Mouse (Mus musculus): ENCODE data around the gene Atg4b. TPM values are rescaled to one million over a fixed set of nuclear protein-coding genes. Genes with fewer than 3 reads are reported as not detected.

The Atg4b gene
- polyA plus RNA-seq, 1 experiment from 2014 or later, result 66.7 TPM

DNA sequence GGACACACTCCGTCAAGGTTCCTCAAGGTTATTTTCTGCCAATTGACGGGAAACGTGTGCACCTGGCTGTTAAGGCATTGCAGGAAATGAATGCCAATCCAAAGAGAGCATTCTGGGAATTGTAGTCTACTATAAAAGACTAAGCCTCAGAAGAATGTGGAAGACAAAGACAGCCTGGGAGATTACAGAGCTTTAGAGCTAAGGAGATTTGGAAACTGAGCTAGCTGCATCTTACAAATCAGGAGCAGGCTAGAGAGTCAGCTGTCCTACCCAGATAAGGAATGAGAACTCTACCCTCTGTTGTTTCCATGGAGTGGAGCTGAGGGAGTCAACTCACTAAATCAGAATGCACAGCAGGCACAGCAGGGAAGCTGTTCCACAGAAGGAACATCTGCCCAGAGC is 19.4 kb upstream of the Atg4b start:
- H3K9me3 ChIP-seq (ENCODE audit: control insufficient read depth), result no peaks in the 10 kb centered on the region
- H3K27ac ChIP-seq (ENCODE audit: low read depth, low read length), result no peak overlapping the region
- TF ChIP-seq CTCF (IDR thresholded peaks at IDR 0.05; ENCODE audit: low read depth), result no peak
- no peak overlapping the region for H3K9ac ChIP-seq (ENCODE audit: low read depth, low read length)
- peak; percentile 57; the same call in 1 of the 2 replicates for ATAC-seq
- 0 out of 2 replicates have a peak overlapping the region, but pooled peaks have one; percentile 16 for H3K4me3 ChIP-seq (ENCODE audit: low read depth, low read length)
- no peaks in the 10 kb centered on the region for H3K27me3 ChIP-seq (replicated peaks; ENCODE audit: control insufficient read depth, insufficient read depth, low read length)
- H3K4me2 ChIP-seq (replicated peaks; ENCODE audit: low read depth), result peak overlapping the region; percentile 47
- H3K4me1 ChIP-seq (replicated peaks; ENCODE audit: control insufficient read depth, insufficient read depth, low read length), result no peaks in the 10 kb centered on the region; the same call in 1 of the 2 replicates
- peaks cover 4% of the 10 kb centered on the region; the same call in 1 of the 2 replicates for H3K36me3 ChIP-seq (ENCODE audit: control insufficient read depth, insufficient read depth)
- 24% methylated on average over 3 of the region's 3 CpGs for WGBS

DNA sequence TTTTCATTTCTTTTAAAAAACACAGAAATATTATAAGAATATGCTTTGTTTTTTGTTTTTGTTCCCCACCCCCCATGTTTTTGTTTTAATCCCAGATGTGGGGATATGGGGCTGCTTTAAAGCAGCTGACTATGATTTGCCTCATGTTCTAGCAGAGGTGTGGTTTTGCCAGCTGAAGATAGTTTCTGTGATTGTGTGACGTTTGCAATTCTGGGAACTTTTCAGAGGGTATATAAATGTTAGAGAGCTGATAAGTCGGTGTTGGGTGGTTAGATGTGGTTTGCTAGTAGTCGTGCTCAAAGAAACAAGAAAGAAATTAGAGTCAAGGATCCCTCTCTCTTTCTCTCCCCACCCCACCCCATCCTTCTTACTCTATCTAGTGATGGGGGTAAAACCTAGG is 15.4 kb upstream of the Atg4b start:
- ATAC-seq, result no peak

DNA sequence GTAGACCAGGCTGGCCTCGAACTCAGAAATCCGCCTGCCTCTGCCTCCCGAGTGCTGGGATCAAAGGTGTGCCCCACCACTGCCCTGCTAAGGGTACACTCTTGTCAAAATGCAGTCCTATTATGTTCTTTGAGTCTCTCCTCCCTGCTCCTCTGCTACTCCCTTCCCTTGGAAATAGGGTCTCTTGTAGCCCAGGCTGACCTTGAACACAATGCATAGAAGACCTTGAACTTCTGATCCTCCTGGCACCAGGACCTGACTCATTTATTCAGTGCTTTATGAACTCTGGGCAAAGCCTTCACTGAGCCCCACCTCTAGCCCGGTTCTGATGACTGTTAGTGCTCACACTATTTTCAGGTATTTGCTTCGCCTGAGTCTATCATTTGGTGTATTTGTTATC is 13.6 kb upstream of the Atg4b start:
- ATAC-seq, result no peak
- Histone ChIP-seq H3K4me2 (replicated peaks; ENCODE audit: low read depth) (no peak overlapping the region), H3K36me3 (ENCODE audit: control insufficient read depth, insufficient read depth) (no peaks in the 10 kb centered on the region), H3K9ac (ENCODE audit: low read depth, low read length) (no peak overlapping the region), H3K27ac (ENCODE audit: low read depth, low read length) (no peak overlapping the region), H3K4me1 (replicated peaks; ENCODE audit: control insufficient read depth, insufficient read depth, low read length) (no peaks in the 10 kb centered on the region), H3K9me3 (ENCODE audit: control insufficient read depth) (no peaks in the 10 kb centered on the region), H3K4me3 (ENCODE audit: low read depth, low read length) (no peak overlapping the region), H3K27me3 (replicated peaks; ENCODE audit: control insufficient read depth, insufficient read depth, low read length) (no peaks in the 10 kb centered on the region)
- TF ChIP-seq CTCF (IDR thresholded peaks at IDR 0.05; ENCODE audit: low read depth), result no peak
- 85% methylated on average over 5 of the region's 5 CpGs for WGBS

More for the DNA sequence above, 15.4 kb upstream of the Atg4b start:
- Histone ChIP-seq H3K27me3 (replicated peaks; ENCODE audit: control insufficient read depth, insufficient read depth, low read length) (no peaks in the 10 kb centered on the region), H3K4me1 (replicated peaks; ENCODE audit: control insufficient read depth, insufficient read depth, low read length) (no peaks in the 10 kb centered on the region; the same call in 1 of the 2 replicates), H3K9me3 (ENCODE audit: control insufficient read depth) (no peaks in the 10 kb centered on the region), H3K4me2 (replicated peaks; ENCODE audit: low read depth) (no peak overlapping the region), H3K9ac (ENCODE audit: low read depth, low read length) (no peak overlapping the region), H3K36me3 (ENCODE audit: control insufficient read depth, insufficient read depth) (no peaks in the 10 kb centered on the region), H3K27ac (ENCODE audit: low read depth, low read length) (no peak overlapping the region), H3K4me3 (ENCODE audit: low read depth, low read length) (no peak overlapping the region)
- TF ChIP-seq CTCF (IDR thresholded peaks at IDR 0.05; ENCODE audit: low read depth), result no peak
- WGBS, result 86% methylated on average over 3 of the region's 3 CpGs

DNA sequence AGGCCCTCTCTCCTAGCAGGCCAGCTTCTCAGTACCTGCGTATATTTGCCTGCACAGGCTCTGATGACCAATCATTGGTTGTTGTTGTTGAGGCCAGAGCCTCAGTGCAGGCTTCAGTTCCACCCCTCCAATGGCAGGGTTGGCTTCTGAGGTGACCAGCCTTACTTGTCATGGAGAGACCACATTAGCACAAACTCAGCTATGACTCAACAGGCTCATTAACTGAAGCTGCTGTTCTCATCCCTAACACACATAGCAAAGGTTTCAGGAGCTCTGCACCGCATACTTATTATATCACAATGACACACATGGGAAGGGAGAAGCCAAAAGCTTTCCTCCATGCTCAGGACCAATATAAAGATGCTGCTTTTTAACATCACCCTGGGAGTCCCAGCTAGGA is 10.6 kb upstream of the Atg4b start:
- Histone ChIP-seq H3K4me1 (replicated peaks; ENCODE audit: control insufficient read depth, insufficient read depth, low read length) (no peaks in the 10 kb centered on the region), H3K9ac (ENCODE audit: low read depth, low read length) (no peak overlapping the region), H3K9me3 (ENCODE audit: control insufficient read depth) (no peaks in the 10 kb centered on the region), H3K27ac (ENCODE audit: low read depth, low read length) (no peak overlapping the region), H3K27me3 (replicated peaks; ENCODE audit: control insufficient read depth, insufficient read depth, low read length) (no peaks in the 10 kb centered on the region), H3K4me3 (ENCODE audit: low read depth, low read length) (no peak overlapping the region), H3K4me2 (replicated peaks; ENCODE audit: low read depth) (no peak overlapping the region), H3K36me3 (ENCODE audit: control insufficient read depth, insufficient read depth) (peaks cover 1% of the 10 kb centered on the region; the same call in 1 of the 2 replicates)
- 89% methylated on average over 2 of the region's 2 CpGs for WGBS
- no peak for TF ChIP-seq CTCF (IDR thresholded peaks at IDR 0.05; ENCODE audit: low read depth)
- ATAC-seq, result no peak

DNA sequence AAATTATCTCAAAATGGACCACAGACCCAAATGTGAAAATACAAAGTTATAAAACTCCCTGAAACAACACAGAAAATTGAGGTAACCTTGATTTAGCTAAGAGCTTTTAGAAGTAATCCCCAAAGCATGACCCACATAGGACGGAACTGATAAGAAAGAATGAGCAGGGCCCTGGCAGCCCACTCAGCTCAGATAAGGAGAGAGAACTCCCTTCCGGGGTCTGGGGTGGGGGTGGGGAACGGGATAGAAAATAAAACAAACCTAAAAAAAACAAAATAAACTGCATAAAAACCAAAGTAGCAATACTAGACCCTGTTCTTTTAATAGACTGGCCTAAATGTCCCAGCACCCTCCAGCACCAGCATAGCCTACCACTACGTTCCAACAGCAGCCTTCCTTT is 9.3 kb upstream of the Atg4b start:
- Histone ChIP-seq H3K4me2 (replicated peaks; ENCODE audit: low read depth) (no peak overlapping the region), H3K36me3 (ENCODE audit: control insufficient read depth, insufficient read depth) (peaks cover 5% of the 10 kb centered on the region; the same call in 1 of the 2 replicates), H3K4me1 (replicated peaks; ENCODE audit: control insufficient read depth, insufficient read depth, low read length) (no peaks in the 10 kb centered on the region), H3K27ac (ENCODE audit: low read depth, low read length) (peak overlapping the region; percentile 60), H3K27me3 (replicated peaks; ENCODE audit: control insufficient read depth, insufficient read depth, low read length) (no peaks in the 10 kb centered on the region), H3K4me3 (ENCODE audit: low read depth, low read length) (no peak overlapping the region), H3K9me3 (ENCODE audit: control insufficient read depth) (no peaks in the 10 kb centered on the region), H3K9ac (ENCODE audit: low read depth, low read length) (no peak overlapping the region)
- no peak for ATAC-seq
- TF ChIP-seq CTCF (IDR thresholded peaks at IDR 0.05; ENCODE audit: low read depth), result no peak
- WGBS, result 53% methylated on average over 4 of the region's 4 CpGs

DNA sequence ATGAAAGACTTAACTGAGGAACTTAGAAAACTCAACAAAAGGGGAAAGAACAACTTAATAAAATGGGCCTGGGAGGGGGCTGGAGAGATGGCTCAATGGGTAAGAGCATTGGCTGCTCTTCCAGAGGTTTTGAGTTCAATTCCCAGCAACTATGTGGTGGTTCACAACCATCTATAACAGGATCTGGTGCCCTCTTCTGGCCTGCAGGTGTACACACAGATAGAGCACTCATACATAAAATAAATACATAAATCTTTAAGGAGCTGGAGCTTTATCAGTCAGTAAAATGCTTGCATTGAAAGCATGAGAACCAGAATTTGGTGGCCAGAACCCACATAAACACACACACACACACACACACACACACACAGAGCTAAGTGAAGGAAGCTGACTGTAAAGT is 8.4 kb upstream of the Atg4b start:
- no peaks in the 10 kb centered on the region for H3K27me3 ChIP-seq (replicated peaks; ENCODE audit: control insufficient read depth, insufficient read depth, low read length)
- TF ChIP-seq CTCF (IDR thresholded peaks at IDR 0.05; ENCODE audit: low read depth), result peak; percentile 53
- no peak for ATAC-seq
- H3K9ac ChIP-seq (ENCODE audit: low read depth, low read length), result no peak overlapping the region
- no peak overlapping the region for H3K27ac ChIP-seq (ENCODE audit: low read depth, low read length)
- peaks cover 5% of the 10 kb centered on the region; the same call in 1 of the 2 replicates for H3K36me3 ChIP-seq (ENCODE audit: control insufficient read depth, insufficient read depth)
- no peaks in the 10 kb centered on the region for H3K9me3 ChIP-seq (ENCODE audit: control insufficient read depth)
- no peaks in the 10 kb centered on the region for H3K4me1 ChIP-seq (replicated peaks; ENCODE audit: control insufficient read depth, insufficient read depth, low read length)
- no peak overlapping the region for H3K4me3 ChIP-seq (ENCODE audit: low read depth, low read length)
- H3K4me2 ChIP-seq (replicated peaks; ENCODE audit: low read depth), result no peak overlapping the region

DNA sequence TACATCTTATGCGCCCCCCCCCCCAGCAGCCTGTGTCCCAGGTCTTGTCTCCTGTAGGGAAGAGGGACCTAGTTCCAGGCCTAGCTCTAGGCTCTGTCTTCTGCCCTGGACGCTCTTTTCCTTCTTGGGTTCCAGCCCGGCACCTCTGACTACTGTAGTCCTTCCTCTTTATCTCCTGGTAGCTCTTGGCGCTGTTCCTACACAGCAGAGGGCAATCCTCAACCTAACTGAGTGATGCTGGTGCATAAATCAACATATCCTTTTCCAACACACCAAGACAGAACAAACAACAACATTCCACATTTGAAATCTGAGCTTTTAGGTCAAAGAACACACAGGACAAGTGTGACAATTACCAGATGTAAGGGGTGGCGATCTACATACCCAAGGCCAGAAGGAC is 5.1 kb upstream of the Atg4b start:
- no peaks in the 10 kb centered on the region for H3K27me3 ChIP-seq (replicated peaks; ENCODE audit: control insufficient read depth, insufficient read depth, low read length)
- TF ChIP-seq CTCF (IDR thresholded peaks at IDR 0.05; ENCODE audit: low read depth), result no peak
- ATAC-seq, result no peak
- H3K36me3 ChIP-seq (ENCODE audit: control insufficient read depth, insufficient read depth), result peaks cover 19% of the 10 kb centered on the region
- H3K9ac ChIP-seq (ENCODE audit: low read depth, low read length), result no peak overlapping the region
- 0 out of 2 replicates have a peak, but pooled peaks cover 2% of the 10 kb centered on the region for H3K4me1 ChIP-seq (replicated peaks; ENCODE audit: control insufficient read depth, insufficient read depth, low read length)
- no peak overlapping the region for H3K4me2 ChIP-seq (replicated peaks; ENCODE audit: low read depth)
- H3K27ac ChIP-seq (ENCODE audit: low read depth, low read length), result no peak overlapping the region
- WGBS, result 81% methylated on average over 5 of the region's 5 CpGs
- H3K4me3 ChIP-seq (ENCODE audit: low read depth, low read length), result no peak overlapping the region
- no peaks in the 10 kb centered on the region for H3K9me3 ChIP-seq (ENCODE audit: control insufficient read depth)

All from intestine, postnatal 0 days (tissue).